Mouse (Mus musculus) cerebellum, postnatal 14 days (tissue): Measurements from ENCODE around the gene Dip2c.

Experiments used
- DNase-seq, 2 experiments: peaks; one replicate each; pipeline ENCODE4 v3.0.0; 2021; ENCODE audit warnings: mixed read lengths in 2 of 2

Gene Dip2c

GRCm38 (mm10) chr13:9424434-9424833 lies 148.1 kb downstream of the Dip2c start:
- no peak for DNase-seq

- no peak for DNase-seq
Measured at GRCm38 (mm10) chr13:9426267-9426666, 149.9 kb downstream of the Dip2c start.

GRCm38 (mm10) chr13:9426779-9427178 lies 150.5 kb downstream of the Dip2c start:
- DNase-seq = peak; percentile 16 to 20

- DNase-seq = no peak
Measured at GRCm38 (mm10) chr13:9429884-9430283, 153.6 kb downstream of the Dip2c start.

GRCm38 (mm10) chr13:9430724-9431123 lies 154.4 kb downstream of the Dip2c start:
- DNase-seq = no peak

- DNase-seq = no peak
Measured at GRCm38 (mm10) chr13:9431441-9431840, 155.1 kb downstream of the Dip2c start.

- DNase-seq = peak in 1 of 2 experiments; percentile 5
Measured at GRCm38 (mm10) chr13:9443066-9443465, 166.7 kb downstream of the Dip2c start.

GRCm38 (mm10) chr13:9445533-9446294 lies 169.4 kb downstream of the Dip2c start:
- no peak for DNase-seq

GRCm38 (mm10) chr13:9446448-9447115 lies 170.3 kb downstream of the Dip2c start:
- peak; percentile 70 to 78 for DNase-seq

- DNase-seq = no peak
Measured at GRCm38 (mm10) chr13:9450276-9450675, 173.9 kb downstream of the Dip2c start.

- no peak for DNase-seq
Measured at GRCm38 (mm10) chr13:9451952-9452351, 175.6 kb downstream of the Dip2c start.

GRCm38 (mm10) chr13:9454426-9455177 lies 178.3 kb downstream of the Dip2c start:
- DNase-seq = no peak

- no peak for DNase-seq
Measured at GRCm38 (mm10) chr13:9455979-9456378, 179.7 kb downstream of the Dip2c start.

- no peak for DNase-seq
Measured at GRCm38 (mm10) chr13:9457420-9458308, 181.3 kb downstream of the Dip2c start.

GRCm38 (mm10) chr13:9464457-9464856 lies 188.1 kb downstream of the Dip2c start:
- peak; percentile 9 to 38 for DNase-seq

- DNase-seq = peak; percentile 85 to 86
Measured at GRCm38 (mm10) chr13:9467216-9467615, 190.9 kb downstream of the Dip2c start.

- no peak for DNase-seq
Measured at GRCm38 (mm10) chr13:9473383-9473782, 197.1 kb downstream of the Dip2c start.

- DNase-seq = no peak
Measured at GRCm38 (mm10) chr13:9481722-9482121, 205.4 kb downstream of the Dip2c start.

- no peak for DNase-seq
Measured at GRCm38 (mm10) chr13:9489696-9490095, 213.4 kb downstream of the Dip2c start.

- peak in 1 of 2 experiments; percentile 10 for DNase-seq
Measured at GRCm38 (mm10) chr13:9494726-9495125, 218.4 kb downstream of the Dip2c start.

- peak in 1 of 2 experiments; percentile 9 for DNase-seq
Measured at GRCm38 (mm10) chr13:9504118-9504856, 228.0 kb downstream of the Dip2c start.

GRCm38 (mm10) chr13:9538556-9538955 lies 262.2 kb downstream of the Dip2c start:
- DNase-seq = no peak
